Mouse (Mus musculus) hindbrain, embryonic 14.5 days (tissue): ENCODE results near the gene Slc44a5. TPM values are rescaled to one million over a fixed set of nuclear protein-coding genes. Genes with fewer than 3 reads are reported as not detected.

Source experiments
- ATAC-seq: fragments of 200-750 bp; cut with Nextera tagmentation; 2 replicates; pipeline ENCODE4 v1.8.0; 2017; ENCODE audit warnings: moderate number of reproducible peaks, mild to moderate bottlenecking, moderate TSS enrichment, moderate library complexity; ENCODE audit not compliant: low FRiP score
- DNase-seq: peaks from one replicate; pipeline ENCODE4 v3.0.0-alpha.2; 2015; ENCODE audit warnings: low spot score
- H3K27ac ChIP-seq: fragments of 300-500 bp; sonication (generic); 2 replicates; pipeline ENCODE4 v1.5.1; 2014; ENCODE audit warnings: mild to moderate bottlenecking, moderate library complexity
- H3K27me3 ChIP-seq: fragments of 300-500 bp; sonication (generic); 2 replicates; pipeline ENCODE4 v1.6.1; 2014; ENCODE audit warnings: mild to moderate bottlenecking, low read length, mixed read lengths; ENCODE audit not compliant: control insufficient read depth, insufficient read depth
- H3K36me3 ChIP-seq: fragments of 300-500 bp; sonication (generic); replicated peaks from 2 replicates; pipeline ENCODE4 v1.6.1; 2014; ENCODE audit not compliant: control insufficient read depth, insufficient read depth
- H3K4me1 ChIP-seq: fragments of 300-500 bp; sonication (generic); replicated peaks from 2 replicates; pipeline ENCODE4 v1.6.1; 2014; ENCODE audit warnings: antibody characterized with exemption, low read length, mixed read lengths; ENCODE audit not compliant: control insufficient read depth, insufficient read depth
- H3K4me2 ChIP-seq: fragments of 300-500 bp; sonication (generic); replicated peaks from 2 replicates; pipeline ENCODE4 v1.6.1; 2014; ENCODE audit warnings: mild to moderate bottlenecking, moderate library complexity
- H3K4me3 ChIP-seq: fragments of 300-500 bp; sonication (generic); replicated peaks from 2 replicates; pipeline ENCODE4 v1.5.1; 2014; ENCODE audit warnings: mild to moderate bottlenecking, low read length
- H3K9ac ChIP-seq: fragments of 300-500 bp; sonication (generic); 2 replicates; pipeline ENCODE4 v1.6.1; 2014
- H3K9me3 ChIP-seq: fragments of 300-500 bp; sonication (generic); 2 replicates; pipeline ENCODE4 v1.6.1; 2016; ENCODE audit warnings: low read length; ENCODE audit not compliant: control insufficient read depth
- WGBS: fragments of 180-500 bp; shearing (Covaris S2); extraction: QIAGEN DNeasy Blood & Tissue Kit; methylation state at CpG from one replicate; pipeline ENCODE4 v1.1.7; 2014; 5-methylcytosine and 5-hydroxymethylcytosine counted together
- polyA plus RNA-seq: library from polyadenylated mRNA; unstranded; fragments of >200 nt; fragmentation: Nextera tagmentation; extraction: Ambion mirVana; gene quantifications from 2 replicates; pipeline ENCODE4 v1.2.1, GENCODE M21; 2014

The Slc44a5 gene
- polyA plus RNA-seq: 11.3 and 14.0 TPM in 2 replicates

DNA sequence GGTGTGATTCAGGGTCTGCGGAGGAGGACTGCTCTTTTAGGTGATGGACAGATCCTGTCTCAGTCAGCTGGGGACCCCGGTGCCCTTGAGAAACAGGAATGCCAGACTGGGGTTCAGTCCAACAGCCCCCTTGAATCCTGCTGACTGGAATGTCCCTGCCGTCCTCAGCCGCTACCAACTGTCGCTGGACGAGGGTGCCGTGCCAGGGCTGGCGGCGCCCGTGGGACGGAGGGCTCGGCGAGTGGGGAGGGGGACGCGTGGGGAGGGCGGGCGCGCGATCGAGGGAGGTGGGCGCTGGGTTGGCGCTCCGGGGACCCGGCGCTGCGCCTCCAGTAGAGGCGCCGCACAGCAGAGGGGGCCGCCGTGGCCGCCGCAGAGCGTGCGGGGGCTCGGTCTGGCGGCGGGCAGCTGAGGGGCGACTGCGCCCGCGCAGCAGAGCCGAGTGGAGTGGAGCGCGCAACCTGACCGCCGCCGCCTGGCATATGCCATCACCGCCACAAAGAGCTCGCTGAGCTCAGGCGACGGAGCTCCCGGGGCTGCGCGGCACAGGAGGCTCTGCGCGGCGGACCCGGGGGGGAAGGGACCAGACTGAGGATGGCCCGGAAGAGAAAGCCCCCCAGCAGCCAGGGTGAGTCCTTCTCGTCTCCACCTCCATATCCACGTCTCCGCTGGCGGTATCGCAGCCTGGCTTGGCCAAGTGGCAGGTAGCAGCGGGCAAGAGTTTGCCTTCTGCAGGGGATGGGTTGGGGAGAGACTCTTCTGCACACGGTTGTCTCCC lies at the start of gene Slc44a5:
TSS of gene Slc44a5 (plus strand) at position 266 of the 778 bp plus-strand sequence.
- peak within 1 kb of the TSS; percentile 76 for H3K9ac ChIP-seq
- H3K9me3 ChIP-seq: no peaks in the 10 kb centered on the region
- H3K4me3 ChIP-seq: peak within 1 kb of the TSS; percentile 59
- H3K4me2 ChIP-seq: peak within 1 kb of the TSS; percentile 85
- DNase-seq (peak; percentile 58), ATAC-seq (peak; percentile 89)
- peak within 1 kb of the TSS; percentile 40; the same call in 1 of the 2 replicates for H3K27ac ChIP-seq
- WGBS: 2% methylated on average over 63 of the region's 66 CpGs
- H3K4me1 ChIP-seq: peaks cover 11% of the 10 kb centered on the region
- no peaks in the 10 kb centered on the region for H3K36me3 ChIP-seq
- no peaks in the 10 kb centered on the region for H3K27me3 ChIP-seq

DNA sequence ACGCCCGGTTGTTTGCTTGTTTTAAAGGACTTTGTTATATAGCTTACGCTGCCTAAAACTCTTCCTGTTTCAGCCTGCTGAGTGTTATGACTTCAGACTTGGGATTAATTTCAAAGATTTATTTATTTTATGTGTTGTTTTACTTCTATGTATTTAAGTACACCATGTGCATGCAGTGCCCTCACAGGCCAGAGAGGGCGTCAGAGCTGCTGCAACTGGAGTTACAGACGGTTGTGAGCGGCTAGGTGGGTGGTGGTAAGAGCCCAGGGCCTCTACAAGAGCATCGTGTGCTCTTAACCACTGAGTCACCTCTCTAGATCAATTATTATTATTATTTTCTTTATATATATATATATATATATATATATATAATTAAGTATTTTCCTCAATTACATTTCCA lies 46.9 kb upstream of the Slc44a5 start:
- no peaks in the 10 kb centered on the region for H3K27me3 ChIP-seq
- no peaks in the 10 kb centered on the region for H3K4me1 ChIP-seq
- no peak for DNase-seq
- H3K36me3 ChIP-seq: peaks cover 47% of the 10 kb centered on the region
- no peak overlapping the region for H3K9ac ChIP-seq
- ATAC-seq: no peak
- 92% methylated on average over 7 of the region's 7 CpGs for WGBS
- no peak overlapping the region for H3K27ac ChIP-seq
- no peak overlapping the region for H3K4me2 ChIP-seq
- no peak overlapping the region for H3K4me3 ChIP-seq
- no peaks in the 10 kb centered on the region for H3K9me3 ChIP-seq

GRCm38 (mm10) chr3:153929526-153929925 lies 43.7 kb upstream of the Slc44a5 start:
- 96% methylated on average over 11 of the region's 11 CpGs for WGBS
- Histone ChIP-seq H3K36me3 (peaks cover 57% of the 10 kb centered on the region), H3K4me3 (no peak overlapping the region), H3K9ac (no peak overlapping the region), H3K9me3 (no peaks in the 10 kb centered on the region), H3K27ac (no peak overlapping the region), H3K4me1 (no peaks in the 10 kb centered on the region), H3K4me2 (no peak overlapping the region), H3K27me3 (no peaks in the 10 kb centered on the region)
- DNase-seq (no peak), ATAC-seq (no peak)

GRCm38 (mm10) chr3:153932461-153932860 lies 40.8 kb upstream of the Slc44a5 start:
- WGBS: 94% methylated on average over 5 of the region's 5 CpGs

DNA sequence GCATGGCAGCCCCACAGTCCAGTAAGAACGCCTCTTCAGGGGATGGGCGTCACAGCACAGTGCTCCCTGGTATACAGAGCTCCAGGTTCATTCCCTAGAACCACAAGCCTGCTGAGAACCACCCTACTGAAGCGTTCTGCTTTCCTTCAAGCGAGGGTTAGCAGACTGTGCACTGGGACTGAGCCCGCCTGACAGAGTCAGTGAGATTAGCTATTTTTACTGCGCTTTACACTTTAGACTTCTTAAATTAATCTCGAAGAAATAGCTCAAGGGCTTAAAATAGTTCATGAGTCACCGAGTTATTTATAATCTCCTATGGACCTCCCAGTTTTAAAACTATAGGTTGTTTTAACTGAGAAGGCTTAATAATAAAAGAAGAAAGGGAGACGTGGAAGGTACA lies 37.4 kb upstream of the Slc44a5 start:
- Histone ChIP-seq H3K27me3 (no peaks in the 10 kb centered on the region), H3K4me1 (no peaks in the 10 kb centered on the region), H3K4me3 (no peak overlapping the region), H3K9ac (no peak overlapping the region), H3K4me2 (no peak overlapping the region), H3K27ac (no peak overlapping the region), H3K9me3 (no peaks in the 10 kb centered on the region), H3K36me3 (peaks cover 60% of the 10 kb centered on the region)
- ATAC-seq: no peak
- DNase-seq: no peak
- whole genome bisulfite sequencing: 90% methylated on average over 9 of the region's 9 CpGs

More at GRCm38 (mm10) chr3:153932461-153932860, 40.8 kb upstream of the Slc44a5 start:
- H3K27me3 ChIP-seq: no peaks in the 10 kb centered on the region
- no peak overlapping the region for H3K27ac ChIP-seq
- no peak overlapping the region for H3K9ac ChIP-seq
- no peak overlapping the region for H3K4me2 ChIP-seq
- no peak for ATAC-seq
- H3K9me3 ChIP-seq: no peaks in the 10 kb centered on the region
- H3K36me3 ChIP-seq: peaks cover 64% of the 10 kb centered on the region
- no peak for DNase-seq
- H3K4me3 ChIP-seq: no peak overlapping the region
- no peaks in the 10 kb centered on the region for H3K4me1 ChIP-seq

GRCm38 (mm10) chr3:153937116-153937810 lies 36.0 kb upstream of the Slc44a5 start:
- ATAC-seq (no peak), DNase-seq (no peak)
- Histone ChIP-seq H3K4me3 (no peak overlapping the region), H3K4me1 (no peaks in the 10 kb centered on the region), H3K36me3 (peaks cover 54% of the 10 kb centered on the region), H3K9ac (no peak overlapping the region), H3K9me3 (no peaks in the 10 kb centered on the region), H3K27ac (no peak overlapping the region), H3K4me2 (no peak overlapping the region), H3K27me3 (no peaks in the 10 kb centered on the region)
- 96% methylated on average over 17 of the region's 17 CpGs for WGBS

- Histone ChIP-seq H3K27me3 (no peaks in the 10 kb centered on the region), H3K27ac (no peak overlapping the region), H3K9ac (no peak overlapping the region), H3K4me1 (0 out of 2 replicates have a peak, but pooled peaks cover 7% of the 10 kb centered on the region), H3K4me3 (no peak overlapping the region), H3K36me3 (peaks cover 29% of the 10 kb centered on the region), H3K9me3 (no peaks in the 10 kb centered on the region), H3K4me2 (no peak overlapping the region)
- ATAC-seq (no peak), DNase-seq (no peak)
- 81% methylated on average over 8 of the region's 8 CpGs for WGBS
Observed at GRCm38 (mm10) chr3:153940021-153940420, 33.2 kb upstream of the Slc44a5 start.

DNA sequence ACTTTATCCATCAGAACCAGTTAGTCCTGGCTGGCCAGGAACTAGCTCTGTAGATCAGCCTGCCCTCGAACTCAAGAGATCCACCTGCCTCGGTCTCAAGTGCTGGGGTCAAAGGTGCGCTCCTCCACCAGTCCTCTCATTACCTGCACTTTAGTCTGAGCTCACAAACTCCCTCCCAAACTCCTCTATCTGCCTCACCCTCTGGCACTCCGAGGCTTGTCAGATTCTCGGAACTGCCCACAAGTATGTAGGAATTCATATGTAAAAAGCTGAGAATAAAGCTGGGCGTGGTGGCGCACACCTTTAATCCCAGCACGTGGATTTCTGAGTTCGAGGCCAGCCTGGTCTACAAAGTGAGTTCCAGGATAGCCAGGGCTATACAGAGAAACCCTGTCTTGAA lies 32.8 kb upstream of the Slc44a5 start:
- no peak overlapping the region for H3K4me3 ChIP-seq
- ATAC-seq (no peak), DNase-seq (no peak)
- H3K36me3 ChIP-seq: peaks cover 25% of the 10 kb centered on the region; the same call in 1 of the 2 replicates
- 0 out of 2 replicates have a peak, but pooled peaks cover 11% of the 10 kb centered on the region for H3K4me1 ChIP-seq
- no peak overlapping the region for H3K4me2 ChIP-seq
- H3K9ac ChIP-seq: no peak overlapping the region
- H3K27ac ChIP-seq: no peak overlapping the region
- no peaks in the 10 kb centered on the region for H3K27me3 ChIP-seq
- no peaks in the 10 kb centered on the region for H3K9me3 ChIP-seq
- 95% methylated on average over 9 of the region's 9 CpGs for WGBS

GRCm38 (mm10) chr3:153941613-153942012 lies 31.6 kb upstream of the Slc44a5 start:
- 97% methylated on average over 13 of the region's 13 CpGs for WGBS
- H3K36me3 ChIP-seq: peaks cover 16% of the 10 kb centered on the region; the same call in 1 of the 2 replicates
- ATAC-seq: no peak
- no peak overlapping the region for H3K4me3 ChIP-seq
- H3K27me3 ChIP-seq: no peaks in the 10 kb centered on the region
- H3K9ac ChIP-seq: no peak overlapping the region
- 0 out of 2 replicates have a peak, but pooled peaks cover 11% of the 10 kb centered on the region for H3K4me1 ChIP-seq
- H3K4me2 ChIP-seq: no peak overlapping the region
- no peak for DNase-seq
- H3K9me3 ChIP-seq: no peaks in the 10 kb centered on the region
- no peak overlapping the region for H3K27ac ChIP-seq
